Mouse (Mus musculus) stomach, postnatal 0 days (tissue): ENCODE data around the gene Kiss1r. TPM values are rescaled to one million over a fixed set of nuclear protein-coding genes. Genes with fewer than 3 reads are reported as not detected.

ENCODE experiments used
- ATAC-seq: fragments of 200-750 bp; cut with Nextera tagmentation; 2 replicates; pipeline ENCODE4 v1.8.0; 2017; ENCODE audit not compliant: low FRiP score, low TSS enrichment
- DNase-seq: peaks from one replicate; pipeline ENCODE4 v3.0.0-alpha.2; 2016; ENCODE audit warnings: low spot score
- H3K27ac ChIP-seq: fragments of 300-500 bp; sonication (generic); replicated peaks from 2 replicates; pipeline ENCODE4 v1.5.1; 2014; ENCODE audit warnings: mild to moderate bottlenecking, control low read depth
- H3K27me3 ChIP-seq: fragments of 300-500 bp; sonication (generic); 2 replicates; pipeline ENCODE4 v1.6.1; 2014; ENCODE audit warnings: low read length; ENCODE audit not compliant: control insufficient read depth, insufficient read depth
- H3K36me3 ChIP-seq: fragments of 300-500 bp; sonication (generic); 2 replicates; pipeline ENCODE4 v1.6.1; 2014; ENCODE audit warnings: low read length, mixed read lengths; ENCODE audit not compliant: control insufficient read depth, insufficient read depth
- H3K4me1 ChIP-seq: fragments of 300-500 bp; sonication (generic); replicated peaks from 2 replicates; pipeline ENCODE4 v1.6.1; 2014; ENCODE audit warnings: antibody characterized with exemption; ENCODE audit not compliant: control insufficient read depth, insufficient read depth
- H3K4me2 ChIP-seq: fragments of 300-500 bp; sonication (generic); replicated peaks from 2 replicates; pipeline ENCODE4 v1.6.1; 2014; ENCODE audit warnings: low read depth, mild to moderate bottlenecking, control low read depth, moderate library complexity
- H3K4me3 ChIP-seq: fragments of 300-500 bp; sonication (generic); 2 replicates; pipeline ENCODE4 v1.5.1; 2014; ENCODE audit warnings: low read depth, low read length, control low read depth
- H3K9ac ChIP-seq: fragments of 300-500 bp; sonication (generic); 2 replicates; pipeline ENCODE4 v1.6.1; 2014; ENCODE audit warnings: mild to moderate bottlenecking, low read length, control low read depth, mixed read lengths
- H3K9me3 ChIP-seq: fragments of 300-500 bp; sonication (generic); 2 replicates; pipeline ENCODE4 v1.6.1; 2016; ENCODE audit warnings: low read length; ENCODE audit not compliant: control insufficient read depth
- CTCF ChIP-seq: IDR thresholded peaks from 2 replicates; pipeline ENCODE4 v1.5.1; 2016; ENCODE audit warnings: antibody characterized with exemption, low read depth, mild to moderate bottlenecking, moderate library complexity
- EP300 ChIP-seq: optimal IDR thresholded peaks from 2 replicates; pipeline ENCODE3; 2016; ENCODE audit warnings: antibody characterized with exemption
- WGBS: fragments of 180-500 bp; shearing (Covaris S2); extraction: QIAGEN DNeasy Blood & Tissue Kit; methylation state at CpG from one replicate; pipeline ENCODE4 v1.1.7; 2014; 5-methylcytosine and 5-hydroxymethylcytosine counted together
- polyA plus RNA-seq: library from polyadenylated mRNA; unstranded; fragments of >200 nt; fragmentation: Nextera tagmentation; extraction: Ambion mirVana; gene quantifications from 2 replicates; pipeline ENCODE4 v1.2.1, GENCODE M21; 2015

Kiss1r gene
- polyA plus RNA-seq, 1 experiment from 2014 or later = 0.79 TPM

- Histone ChIP-seq H3K4me3 (peak overlapping the region; percentile 15; the same call in 1 of the 2 replicates), H3K27ac (no peak overlapping the region), H3K9me3 (no peaks in the 10 kb centered on the region), H3K4me1 (peaks cover 3% of the 10 kb centered on the region; the same call in 1 of the 2 replicates), H3K9ac (no peak overlapping the region), H3K36me3 (no peaks in the 10 kb centered on the region), H3K27me3 (peaks cover 2% of the 10 kb centered on the region; the same call in 1 of the 2 replicates), H3K4me2 (peak overlapping the region; percentile 44)
- no peak for ATAC-seq
- DNase-seq = no peak
- WGBS = 18% methylated on average over 33 of the region's 35 CpGs
- TF ChIP-seq EP300 (no peak), CTCF (no peak)
Observed at GRCm38 (mm10) chr10:79918231-79919078, 1.7 kb downstream of the Kiss1r start.

DNA sequence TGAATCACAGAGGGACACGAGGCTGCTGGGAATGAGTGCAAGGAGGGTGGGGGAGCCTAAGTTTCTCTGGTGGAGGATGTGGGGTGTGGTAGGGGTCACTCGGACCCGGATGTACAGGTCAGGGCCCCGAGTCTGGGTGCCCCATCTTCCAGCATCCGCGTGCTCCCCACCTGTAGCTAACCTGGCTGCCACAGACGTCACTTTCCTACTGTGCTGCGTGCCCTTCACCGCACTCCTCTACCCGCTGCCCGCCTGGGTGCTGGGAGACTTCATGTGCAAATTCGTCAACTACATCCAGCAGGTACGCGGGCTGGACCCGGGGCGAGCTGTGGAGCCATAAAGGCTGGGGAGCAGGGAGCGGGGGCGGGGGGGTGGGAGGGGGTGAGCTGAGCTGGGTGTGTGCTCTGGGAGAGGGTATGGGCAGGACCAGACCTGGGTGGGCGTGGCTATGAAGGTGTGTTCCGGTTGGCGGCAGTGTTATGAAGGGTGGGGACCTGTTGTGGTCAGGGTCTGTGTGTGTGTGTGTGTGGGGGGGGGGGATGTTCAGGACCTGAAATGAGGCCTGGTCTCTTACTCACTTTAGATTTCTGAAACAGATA, 2.6 kb downstream of the Kiss1r start:
- peak overlapping the region; percentile 10; the same call in 1 of the 2 replicates for H3K4me3 ChIP-seq
- H3K27ac ChIP-seq = no peak overlapping the region
- no peaks in the 10 kb centered on the region for H3K36me3 ChIP-seq
- DNase-seq (peak; percentile 62), ATAC-seq (no peak)
- H3K4me1 ChIP-seq = peaks cover 3% of the 10 kb centered on the region; the same call in 1 of the 2 replicates
- H3K27me3 ChIP-seq = peaks cover 2% of the 10 kb centered on the region; the same call in 1 of the 2 replicates
- H3K4me2 ChIP-seq = peak overlapping the region; percentile 43
- no peaks in the 10 kb centered on the region for H3K9me3 ChIP-seq
- no peak overlapping the region for H3K9ac ChIP-seq
- 7% methylated on average over 21 of the region's 21 CpGs for WGBS
- TF ChIP-seq CTCF = no peak
- TF ChIP-seq EP300 = no peak

GRCm38 (mm10) chr10:79920056-79920890, 3.5 kb downstream of the Kiss1r start:
- WGBS = 33% methylated on average over 24 of the region's 26 CpGs
- no peaks in the 10 kb centered on the region for H3K9me3 ChIP-seq
- H3K4me2 ChIP-seq = no peak overlapping the region
- ATAC-seq (no peak), DNase-seq (no peak)
- H3K27me3 ChIP-seq = peaks cover 2% of the 10 kb centered on the region; the same call in 1 of the 2 replicates
- H3K4me3 ChIP-seq = no peak overlapping the region; the same call in 1 of the 2 replicates
- peaks cover 3% of the 10 kb centered on the region; the same call in 1 of the 2 replicates for H3K4me1 ChIP-seq
- no peak overlapping the region for H3K9ac ChIP-seq
- no peaks in the 10 kb centered on the region for H3K36me3 ChIP-seq
- no peak overlapping the region for H3K27ac ChIP-seq
- TF ChIP-seq EP300 = no peak
- no peak for TF ChIP-seq CTCF

DNA sequence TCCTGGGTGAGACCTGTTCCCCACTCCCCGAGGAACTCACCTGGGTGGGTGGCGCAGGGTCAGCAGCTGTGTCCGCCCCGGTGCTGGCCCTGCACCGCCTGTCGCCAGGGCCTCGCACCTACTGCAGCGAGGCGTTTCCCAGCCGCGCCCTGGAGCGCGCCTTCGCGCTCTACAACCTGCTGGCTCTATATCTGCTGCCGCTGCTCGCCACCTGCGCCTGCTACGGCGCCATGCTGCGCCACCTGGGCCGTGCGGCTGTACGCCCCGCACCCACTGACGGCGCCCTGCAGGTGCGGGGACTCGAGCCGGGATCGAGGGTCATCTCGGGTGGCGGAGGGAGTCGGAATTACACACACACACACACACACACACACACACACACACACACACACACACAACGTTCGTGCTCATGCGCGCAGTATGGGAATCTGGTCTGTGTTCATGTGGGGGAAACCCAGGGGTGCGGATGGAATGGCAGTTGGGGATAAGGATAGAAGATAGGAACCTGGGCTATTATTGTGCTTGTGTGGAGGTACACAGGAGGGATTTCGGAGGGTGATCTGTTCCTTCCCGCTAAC, 4.3 kb downstream of the Kiss1r start, which contains the start of gene R3hdm4:
R3hdm4 (minus strand) TSS at position 251 of the 578 bp plus-strand sequence.
- Histone ChIP-seq H3K27me3 (peaks cover 2% of the 10 kb centered on the region; the same call in 1 of the 2 replicates), H3K36me3 (no peaks in the 10 kb centered on the region), H3K27ac (no peak within 1 kb of the TSS), H3K9me3 (no peaks in the 10 kb centered on the region), H3K4me2 (peak within 1 kb of the TSS; percentile 41), H3K4me1 (peaks cover 5% of the 10 kb centered on the region; the same call in 1 of the 2 replicates), H3K4me3 (peak within 1 kb of the TSS; percentile 19), H3K9ac (peak within 1 kb of the TSS; percentile 38; the same call in 1 of the 2 replicates)
- no peak for TF ChIP-seq EP300
- no peak for TF ChIP-seq CTCF
- 4% methylated on average over 26 of the region's 41 CpGs for WGBS
- peak; percentile 68 for DNase-seq
- peak; percentile 12; the same call in 1 of the 2 replicates for ATAC-seq

DNA sequence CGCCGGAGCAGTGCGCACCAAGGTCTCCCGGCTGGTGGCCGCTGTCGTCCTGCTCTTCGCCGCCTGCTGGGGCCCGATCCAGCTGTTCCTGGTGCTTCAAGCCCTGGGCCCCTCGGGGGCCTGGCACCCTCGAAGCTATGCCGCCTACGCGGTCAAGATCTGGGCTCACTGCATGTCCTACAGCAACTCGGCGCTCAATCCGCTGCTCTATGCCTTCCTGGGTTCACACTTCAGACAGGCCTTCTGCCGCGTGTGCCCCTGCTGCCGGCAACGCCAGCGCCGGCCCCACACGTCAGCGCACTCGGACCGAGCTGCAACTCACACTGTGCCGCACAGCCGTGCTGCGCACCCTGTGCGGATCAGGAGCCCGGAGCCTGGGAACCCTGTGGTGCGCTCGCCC, 4.8 kb downstream of the Kiss1r start:
- Histone ChIP-seq H3K4me2 (peak overlapping the region; percentile 41), H3K4me3 (peak overlapping the region; percentile 19), H3K36me3 (no peaks in the 10 kb centered on the region), H3K27ac (no peak overlapping the region), H3K4me1 (peaks cover 6% of the 10 kb centered on the region; the same call in 1 of the 2 replicates), H3K27me3 (peaks cover 2% of the 10 kb centered on the region; the same call in 1 of the 2 replicates), H3K9me3 (no peaks in the 10 kb centered on the region), H3K9ac (peak overlapping the region; percentile 38; the same call in 1 of the 2 replicates)
- WGBS = 6% methylated on average over 34 of the region's 34 CpGs
- no peak for TF ChIP-seq CTCF
- no peak for DNase-seq
- no peak for ATAC-seq
